Mouse (Mus musculus): ENCODE measurements around the gene Lad1.

Lad1 gene

GRCm38 (mm10) chr1:135807546-135807945 lies 10.9 kb upstream of the Lad1 start:
- DNase-seq (ENCODE audit: low spot score in 2 of 2): peak in 1 of 2 experiments; percentile 8

GRCm38 (mm10) chr1:135810180-135810579 lies 8.2 kb upstream of the Lad1 start:
- DNase-seq (ENCODE audit: low spot score in 2 of 2): no peak

GRCm38 (mm10) chr1:135811016-135811646 lies 7.3 kb upstream of the Lad1 start:
- DNase-seq (ENCODE audit: low spot score in 2 of 2): peak; percentile 62 to 65

- no peak for DNase-seq (ENCODE audit: low spot score in 2 of 2)
Observed at GRCm38 (mm10) chr1:135812205-135812604, 6.2 kb upstream of the Lad1 start.

GRCm38 (mm10) chr1:135812618-135813017 lies 5.8 kb upstream of the Lad1 start:
- no peak for DNase-seq (ENCODE audit: low spot score in 2 of 2)

GRCm38 (mm10) chr1:135813071-135813470 lies 5.3 kb upstream of the Lad1 start:
- DNase-seq (ENCODE audit: low spot score in 2 of 2): no peak

GRCm38 (mm10) chr1:135813687-135814395 lies 4.6 kb upstream of the Lad1 start:
- DNase-seq (ENCODE audit: low spot score in 2 of 2): no peak

- DNase-seq (ENCODE audit: low spot score in 2 of 2): no peak
Observed at GRCm38 (mm10) chr1:135814531-135814930, 3.9 kb upstream of the Lad1 start.

GRCm38 (mm10) chr1:135817595-135817994 lies 803 bp upstream of the Lad1 start:
- no peak for DNase-seq (ENCODE audit: low spot score in 2 of 2)

GRCm38 (mm10) chr1:135820071-135820470 lies 1.7 kb downstream of the Lad1 start:
- DNase-seq (ENCODE audit: low spot score in 2 of 2): no peak

GRCm38 (mm10) chr1:135820736-135821364 lies 2.5 kb downstream of the Lad1 start:
- DNase-seq (ENCODE audit: low spot score in 2 of 2): no peak

- no peak for DNase-seq (ENCODE audit: low spot score in 2 of 2)
Observed at GRCm38 (mm10) chr1:135821780-135822179, 3.4 kb downstream of the Lad1 start.

- DNase-seq (ENCODE audit: low spot score in 2 of 2): no peak
Observed at GRCm38 (mm10) chr1:135828918-135829317, 10.5 kb downstream of the Lad1 start.

GRCm38 (mm10) chr1:135834206-135834859 lies 15.9 kb downstream of the Lad1 start:
- DNase-seq (ENCODE audit: low spot score in 2 of 2): no peak

- DNase-seq (ENCODE audit: low spot score in 2 of 2): no peak
Observed at GRCm38 (mm10) chr1:135834983-135835382, 16.6 kb downstream of the Lad1 start.

GRCm38 (mm10) chr1:135835716-135836483 lies 17.5 kb downstream of the Lad1 start, which contains the start of gene Tnnt2:
Tnnt2 (plus strand) TSS chr1:135836354.
- no peak for DNase-seq (ENCODE audit: low spot score in 2 of 2)

GRCm38 (mm10) chr1:135838626-135839025 lies 20.2 kb downstream of the Lad1 start:
- no peak for DNase-seq (ENCODE audit: low spot score in 2 of 2)

GRCm38 (mm10) chr1:135839065-135839464 lies 20.7 kb downstream of the Lad1 start:
- DNase-seq (ENCODE audit: low spot score in 2 of 2): no peak

GRCm38 (mm10) chr1:135840675-135841395 lies 22.4 kb downstream of the Lad1 start:
- DNase-seq (ENCODE audit: low spot score in 2 of 2): no peak

- no peak for DNase-seq (ENCODE audit: low spot score in 2 of 2)
Observed at GRCm38 (mm10) chr1:135843519-135844262, 25.3 kb downstream of the Lad1 start.

All from spleen, postnatal 36 days (tissue).